Mouse (Mus musculus) left cerebral cortex, postnatal 25 days (tissue): ENCODE measurements around the gene Tbx1. TPM values are rescaled to one million over a fixed set of nuclear protein-coding genes. Genes with fewer than 3 reads are reported as not detected.
A peak's percentile ranks its signal among the peaks of the same experiment; 100 is the strongest.

Experiments
- DNase-seq, 2 experiments: peaks; one replicate each; pipeline ENCODE4 v3.0.0; 2022; ENCODE audit warnings: low spot score in 2 of 2, mixed read lengths in 1 of 2
- intact Hi-C: fragments of 180-260 bp; cut with DNase I; formaldehyde crosslinking; loops from one replicate; pipeline ENCODE4 v1.15.1; 2025
- total RNA-seq, 2 experiments: library from RNA; stranded (reverse); gene quantifications; 2 replicates each; pipeline ENCODE4 v1.2.3; 2021

Gene Tbx1
- total RNA-seq = 1 to 10 TPM in 1 of 2 experiments, under 1 TPM in 1; 0.96 to 1.5 TPM

GRCm38 (mm10) chr16:18589804-18590790 lies at the start of gene Tbx1:
Gene Tbx1, minus strand, starts transcription at chr16:18590671.
- intact Hi-C loops = no loop called here
- DNase-seq = no peak

GRCm38 (mm10) chr16:18639382-18639929 lies 49.0 kb upstream of the Tbx1 start:
- DNase-seq = no peak
- intact Hi-C loops = no loop called here

- DNase-seq = no peak
- intact Hi-C loops = no loop called here
Measured at GRCm38 (mm10) chr16:18638396-18638795, 47.9 kb upstream of the Tbx1 start.

- DNase-seq = no peak
Measured at GRCm38 (mm10) chr16:18636804-18637203, 46.3 kb upstream of the Tbx1 start.

DNA sequence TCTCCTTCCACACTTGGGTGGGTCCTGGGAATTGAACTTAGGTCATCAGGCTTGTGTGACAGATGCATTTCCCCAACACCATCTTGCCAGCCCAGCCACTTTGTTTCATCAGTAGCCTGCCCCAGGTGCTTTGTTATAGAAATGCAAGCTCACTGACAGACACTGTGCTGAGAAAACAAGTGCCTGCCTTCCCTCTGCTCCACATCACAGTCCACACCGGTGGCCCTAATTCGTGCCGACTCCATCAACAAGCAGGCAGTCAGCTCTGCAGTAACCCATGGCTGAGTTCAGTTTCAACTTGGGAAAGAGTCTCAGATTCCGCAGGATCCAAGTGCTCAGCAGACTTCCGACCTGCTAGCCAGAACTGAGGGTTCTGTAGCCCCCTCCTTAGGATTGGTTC lies 45.9 kb upstream of the Tbx1 start:
- DNase-seq = no peak
- intact Hi-C loops = no loop called here

More at GRCm38 (mm10) chr16:18636804-18637203, 46.3 kb upstream of the Tbx1 start:
- intact Hi-C loops = no loop called here

GRCm38 (mm10) chr16:18633333-18633732 lies 42.9 kb upstream of the Tbx1 start:
- intact Hi-C loops = no loop called here
- DNase-seq = no peak

GRCm38 (mm10) chr16:18632816-18633215 lies 42.3 kb upstream of the Tbx1 start:
- no peak for DNase-seq
- intact Hi-C loops = no loop called here

DNA sequence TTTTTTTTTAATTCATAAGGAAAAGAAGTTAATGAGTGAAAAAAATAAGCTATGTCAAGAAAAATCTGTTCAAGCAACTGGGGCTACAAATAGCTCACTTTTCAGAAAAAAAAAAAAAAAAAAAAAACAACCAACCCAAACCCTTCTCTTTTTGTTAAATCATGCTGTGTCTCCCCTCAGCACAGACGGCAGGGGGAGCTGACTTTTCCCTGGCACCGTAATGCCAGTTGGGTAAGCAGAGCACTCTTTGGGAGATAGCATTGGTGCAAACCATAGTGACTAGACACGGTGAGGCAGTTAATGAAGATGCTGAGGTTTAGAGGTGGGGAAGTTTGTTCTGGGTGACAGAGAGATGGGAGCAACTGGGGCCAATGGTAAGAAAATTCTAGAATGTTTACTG lies 41.6 kb upstream of the Tbx1 start:
- intact Hi-C loops = no loop called here
- DNase-seq = peak in 1 of 2 experiments; percentile 55

- no peak for DNase-seq
- intact Hi-C loops = no loop called here
Measured at GRCm38 (mm10) chr16:18631141-18631540, 40.7 kb upstream of the Tbx1 start.

GRCm38 (mm10) chr16:18630291-18630690 lies 39.8 kb upstream of the Tbx1 start:
- intact Hi-C loops = no loop called here
- no peak for DNase-seq

- intact Hi-C loops = loop anchor here (10.0 kb wide), 1 partner anchor 395 kb away; the partner anchor contains the start of gene Zdhhc8
- DNase-seq = peak; percentile 65 to 77
Measured at GRCm38 (mm10) chr16:18629390-18630231, 39.1 kb upstream of the Tbx1 start, which contains the start of gene Sept5. Gene Sept5, minus strand, starts transcription at chr16:18629954.

GRCm38 (mm10) chr16:18628948-18629340 lies 38.5 kb upstream of the Tbx1 start:
- no peak for DNase-seq
- intact Hi-C loops = loop anchor here (10.0 kb wide), 1 partner anchor 394 kb away; the partner anchor contains the start of gene Zdhhc8

GRCm38 (mm10) chr16:18628206-18628947 lies 37.9 kb upstream of the Tbx1 start:
- intact Hi-C loops = loop anchor here (10.0 kb wide), 1 partner anchor 394 kb away; the partner anchor contains the start of gene Zdhhc8
- peak; percentile 43 to 62 for DNase-seq

DNA sequence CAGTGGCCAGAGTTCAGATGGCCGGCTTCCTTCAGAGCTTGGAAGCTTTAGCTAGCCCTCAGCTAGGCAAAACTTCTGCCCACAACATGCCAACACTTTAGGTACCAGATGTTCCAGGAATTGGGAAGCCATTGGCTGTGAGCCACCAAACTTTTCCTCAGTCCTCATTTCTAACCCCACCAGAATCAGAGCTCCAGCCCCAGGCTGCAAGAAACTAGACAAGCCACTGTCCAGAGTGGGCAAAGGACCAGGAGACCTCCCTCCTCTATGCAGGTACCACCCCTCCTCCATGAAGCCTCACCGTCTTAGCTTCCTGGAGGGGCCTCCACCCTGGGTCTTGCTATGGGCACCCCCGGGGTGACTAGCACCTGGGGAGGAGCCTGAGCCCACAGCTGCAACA lies 36.7 kb upstream of the Tbx1 start:
- DNase-seq = no peak
- intact Hi-C loops = loop anchor here (2.0 to 10.0 kb wide), 2 partner anchors 172 to 392 kb away; partner anchors contain the start of gene Zdhhc8

DNA sequence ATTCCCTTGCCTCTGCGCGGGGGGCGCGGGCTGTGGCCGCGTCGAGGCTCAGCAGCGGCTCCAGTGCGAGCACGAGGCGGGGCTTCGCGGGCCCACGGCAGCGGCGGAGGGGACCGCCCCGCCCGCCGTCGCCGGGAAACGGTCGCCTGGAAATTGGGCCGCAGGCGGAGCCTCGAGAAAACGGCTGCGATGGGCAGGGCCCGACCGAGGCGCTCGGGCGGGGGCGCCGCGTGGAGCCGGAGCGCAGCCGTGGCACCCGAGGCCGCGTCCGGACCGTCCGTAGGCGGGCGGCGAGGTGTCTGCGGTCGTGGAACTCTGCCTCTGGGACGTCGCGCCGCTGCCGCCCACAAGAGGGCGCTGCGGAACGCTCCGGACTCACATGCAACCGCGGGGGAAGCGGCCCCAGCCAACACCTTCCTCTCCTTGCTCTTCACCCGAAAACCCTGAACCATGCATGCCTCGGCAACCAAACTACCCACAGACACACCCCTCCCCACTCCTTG lies 36.0 kb upstream of the Tbx1 start, which contains the start of gene Gm49601:
Gene Gm49601 (minus strand): TSS at position 52 of the 503 bp plus-strand sequence.
- DNase-seq = peak; percentile 90 to 91
- intact Hi-C loops = loop anchor here (1.0 to 10.0 kb wide), 3 partner anchors 52 to 392 kb away; partner anchors contain the start of gene Zdhhc8

- intact Hi-C loops = loop anchor here (1.0 to 10.0 kb wide), 3 partner anchors 52 to 391 kb away; partner anchors contain the start of gene Zdhhc8
- DNase-seq = peak; percentile 81 to 89
Measured at GRCm38 (mm10) chr16:18625791-18626311, 35.4 kb upstream of the Tbx1 start.

GRCm38 (mm10) chr16:18625097-18625496 lies 34.6 kb upstream of the Tbx1 start:
- no peak for DNase-seq
- intact Hi-C loops = loop anchor here (10.0 kb wide), 1 partner anchor 390 kb away; the partner anchor contains the start of gene Zdhhc8

DNA sequence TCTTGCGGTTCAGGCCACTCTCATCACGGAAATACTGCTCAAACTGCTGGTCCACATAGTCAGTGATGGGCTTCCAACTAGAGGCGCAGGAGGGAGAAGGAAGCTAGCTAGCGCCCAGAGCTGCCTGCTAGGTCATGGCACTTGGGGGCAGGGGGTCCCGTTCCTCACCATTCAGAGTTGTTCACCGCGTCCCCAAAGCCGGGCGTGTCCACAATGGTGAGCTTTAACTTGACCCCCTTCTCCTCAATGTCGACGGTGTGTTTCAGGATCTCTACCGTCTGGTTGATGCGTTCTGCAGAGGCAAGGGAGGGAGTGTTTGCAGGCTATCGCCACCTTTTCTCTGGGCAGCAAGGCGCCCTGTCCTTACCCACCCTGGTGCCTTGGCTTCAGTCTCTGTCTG lies 34.2 kb upstream of the Tbx1 start:
- no peak for DNase-seq
- intact Hi-C loops = loop anchor here (10.0 kb wide), 1 partner anchor 390 kb away; the partner anchor contains the start of gene Zdhhc8
